Mouse (Mus musculus) liver, embryonic 11.5 days (tissue): ENCODE data around the gene Fbxl13. TPM values are rescaled to one million over a fixed set of nuclear protein-coding genes. Genes with fewer than 3 reads are reported as not detected.

Experiments
- ATAC-seq: fragments of 200-750 bp; cut with Nextera tagmentation; replicated peaks from 2 replicates; pipeline ENCODE4 v1.8.0; 2017; ENCODE audit warnings: moderate number of reproducible peaks, mild to moderate bottlenecking, moderate TSS enrichment, moderate library complexity; ENCODE audit not compliant: low FRiP score
- DNase-seq: peaks from one replicate; pipeline ENCODE4 v3.0.0-alpha.2; 2017; ENCODE audit warnings: low spot score
- H3K27ac ChIP-seq: fragments of 300-500 bp; sonication (generic); 2 replicates; pipeline ENCODE4 v1.5.1; 2014; ENCODE audit warnings: mild to moderate bottlenecking, low read depth, low read length, control low read depth
- H3K27me3 ChIP-seq: fragments of 300-500 bp; sonication (generic); replicated peaks from 2 replicates; pipeline ENCODE4 v1.6.1; 2014; ENCODE audit warnings: low read length, mixed read lengths; ENCODE audit not compliant: control insufficient read depth, insufficient read depth
- H3K36me3 ChIP-seq: fragments of 300-500 bp; sonication (generic); 2 replicates; pipeline ENCODE4 v1.6.1; 2014; ENCODE audit warnings: mild to moderate bottlenecking, low read length, moderate library complexity, mixed read lengths; ENCODE audit not compliant: control insufficient read depth, insufficient read depth
- H3K4me1 ChIP-seq: fragments of 300-500 bp; sonication (generic); replicated peaks from 2 replicates; pipeline ENCODE4 v1.6.1; 2014; ENCODE audit warnings: low read length, mixed read lengths; ENCODE audit not compliant: control insufficient read depth, insufficient read depth
- H3K4me2 ChIP-seq: fragments of 300-500 bp; sonication (generic); 2 replicates; pipeline ENCODE4 v1.6.1; 2014; ENCODE audit warnings: mild to moderate bottlenecking, control low read depth, moderate library complexity
- H3K4me3 ChIP-seq: fragments of 300-500 bp; sonication (generic); 2 replicates; pipeline ENCODE4 v1.5.1; 2014; ENCODE audit warnings: low read depth, low read length, control low read depth
- H3K9ac ChIP-seq: fragments of 300-500 bp; sonication (generic); 2 replicates; pipeline ENCODE4 v1.6.1; 2014; ENCODE audit warnings: low read depth, low read length, control low read depth
- H3K9me3 ChIP-seq: fragments of 300-500 bp; sonication (generic); 2 replicates; pipeline ENCODE4 v1.6.1; 2016; ENCODE audit warnings: low read length, inconsistent platforms, mixed read lengths; ENCODE audit not compliant: control insufficient read depth
- WGBS: fragments of 180-500 bp; shearing (Covaris S2); extraction: QIAGEN DNeasy Blood & Tissue Kit; methylation state at CpG from one replicate; pipeline ENCODE4 v1.1.7; 2014; 5-methylcytosine and 5-hydroxymethylcytosine counted together
- polyA plus RNA-seq: library from polyadenylated mRNA; unstranded; fragments of >200 nt; fragmentation: Nextera tagmentation; extraction: Ambion mirVana; gene quantifications from 2 replicates; pipeline ENCODE4 v1.2.1, GENCODE M21; 2014

Fbxl13 gene
- polyA plus RNA-seq, 1 experiment from 2014 or later = 0.23 TPM

- H3K27me3 ChIP-seq = no peaks in the 10 kb centered on the region
Measured at GRCm38 (mm10) chr5:21578136-21578535, 67.3 kb downstream of the Fbxl13 start.

DNA sequence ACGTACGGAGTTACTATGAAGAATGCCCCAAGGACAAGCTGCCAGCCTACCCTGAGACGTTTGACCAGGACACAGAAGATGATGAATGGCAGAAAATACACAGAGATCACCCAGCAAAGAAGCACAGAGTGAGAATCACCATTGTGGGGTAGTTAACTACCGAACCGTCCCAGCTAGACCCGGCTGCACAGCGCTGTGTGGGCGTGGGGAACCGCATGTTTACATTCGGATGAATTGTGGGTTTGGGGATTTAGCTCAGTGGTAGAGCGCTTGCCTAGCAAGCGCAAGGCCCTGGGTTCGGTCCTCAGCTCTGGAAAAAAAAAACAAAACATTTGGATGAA is 70.3 kb downstream of the Fbxl13 start:
- Histone ChIP-seq H3K9me3 (no peaks in the 10 kb centered on the region), H3K4me2 (0 out of 2 replicates have a peak overlapping the region, but pooled peaks have one; percentile 22), H3K27me3 (no peaks in the 10 kb centered on the region), H3K4me1 (0 out of 2 replicates have a peak, but pooled peaks cover 5% of the 10 kb centered on the region), H3K36me3 (no peaks in the 10 kb centered on the region), H3K27ac (0 out of 2 replicates have a peak overlapping the region, but pooled peaks have one; percentile 54), H3K9ac (no peak overlapping the region), H3K4me3 (no peak overlapping the region)
- DNase-seq (no peak), ATAC-seq (peak; percentile 37)
- WGBS = 85% methylated on average over 13 of the region's 13 CpGs

More at GRCm38 (mm10) chr5:21578136-21578535, 67.3 kb downstream of the Fbxl13 start:
- Histone ChIP-seq H3K9ac (no peak overlapping the region), H3K4me2 (no peak overlapping the region), H3K27ac (no peak overlapping the region), H3K36me3 (no peaks in the 10 kb centered on the region), H3K4me3 (no peak overlapping the region), H3K4me1 (0 out of 2 replicates have a peak, but pooled peaks cover 5% of the 10 kb centered on the region), H3K9me3 (no peaks in the 10 kb centered on the region)
- ATAC-seq = no peak
- 83% methylated on average over 3 of the region's 3 CpGs for WGBS
- no peak for DNase-seq

GRCm38 (mm10) chr5:21574386-21575209 is 70.8 kb downstream of the Fbxl13 start:
- peak overlapping the region; percentile 54; the same call in 1 of the 2 replicates for H3K27ac ChIP-seq
- H3K9me3 ChIP-seq = no peaks in the 10 kb centered on the region
- peak; percentile 90 for ATAC-seq
- no peaks in the 10 kb centered on the region for H3K36me3 ChIP-seq
- H3K4me2 ChIP-seq = peak overlapping the region; percentile 22; the same call in 1 of the 2 replicates
- DNase-seq = no peak
- 0 out of 2 replicates have a peak, but pooled peaks cover 5% of the 10 kb centered on the region for H3K4me1 ChIP-seq
- H3K27me3 ChIP-seq = no peaks in the 10 kb centered on the region
- no peak overlapping the region for H3K4me3 ChIP-seq
- no peak overlapping the region for H3K9ac ChIP-seq
- WGBS = 72% methylated on average over 21 of the region's 21 CpGs

GRCm38 (mm10) chr5:21572764-21573416 is 72.5 kb downstream of the Fbxl13 start:
- H3K9me3 ChIP-seq = no peaks in the 10 kb centered on the region
- no peak overlapping the region for H3K9ac ChIP-seq
- ATAC-seq (no peak), DNase-seq (no peak)
- WGBS = 70% methylated on average over 3 of the region's 3 CpGs
- no peak overlapping the region for H3K27ac ChIP-seq
- 0 out of 2 replicates have a peak, but pooled peaks cover 5% of the 10 kb centered on the region for H3K4me1 ChIP-seq
- no peaks in the 10 kb centered on the region for H3K36me3 ChIP-seq
- no peak overlapping the region for H3K4me2 ChIP-seq
- no peaks in the 10 kb centered on the region for H3K27me3 ChIP-seq
- H3K4me3 ChIP-seq = no peak overlapping the region

- DNase-seq (no peak), ATAC-seq (no peak)
- Histone ChIP-seq H3K36me3 (no peaks in the 10 kb centered on the region), H3K9ac (no peak overlapping the region), H3K4me2 (no peak overlapping the region), H3K27me3 (no peaks in the 10 kb centered on the region), H3K4me3 (no peak overlapping the region), H3K9me3 (no peaks in the 10 kb centered on the region), H3K27ac (no peak overlapping the region), H3K4me1 (no peaks in the 10 kb centered on the region)
- WGBS = 75% methylated on average over 1 of the region's 1 CpGs
Measured at GRCm38 (mm10) chr5:21567784-21568183, 77.7 kb downstream of the Fbxl13 start.

DNA sequence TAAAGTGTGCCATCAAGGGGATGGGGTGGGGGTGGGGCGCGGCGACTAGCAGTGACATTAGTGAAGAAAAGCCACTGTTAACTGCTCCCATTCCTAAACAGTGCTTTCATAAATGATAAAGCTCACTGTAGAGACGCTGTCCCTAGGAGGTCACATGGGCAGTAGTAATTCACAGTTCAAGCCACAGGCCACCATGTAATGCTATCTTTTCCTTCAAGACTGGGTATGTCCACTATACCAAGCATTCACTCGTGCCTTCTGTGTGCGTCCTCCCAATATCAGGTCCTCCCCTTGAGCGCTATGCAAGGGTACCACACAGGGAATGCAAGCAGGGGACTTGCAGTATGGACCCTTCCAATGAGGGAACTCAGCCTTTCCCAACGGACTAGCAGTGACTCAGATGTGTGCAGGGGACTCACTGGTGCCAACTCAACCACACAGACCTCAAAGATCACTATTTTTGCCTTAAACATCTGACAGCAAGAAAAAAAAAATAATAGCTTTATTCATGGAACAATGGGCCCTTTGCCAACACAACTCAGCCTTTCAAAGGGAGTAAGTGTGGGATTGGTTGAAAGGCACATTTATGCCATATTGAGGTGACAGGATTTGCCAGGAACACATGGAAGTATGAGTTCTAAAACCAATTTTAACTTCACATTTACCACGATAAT is 79.9 kb downstream of the Fbxl13 start:
- ATAC-seq = no peak
- Histone ChIP-seq H3K27ac (no peak overlapping the region), H3K9me3 (no peaks in the 10 kb centered on the region), H3K27me3 (no peaks in the 10 kb centered on the region), H3K4me2 (no peak overlapping the region), H3K36me3 (no peaks in the 10 kb centered on the region), H3K4me1 (no peaks in the 10 kb centered on the region), H3K4me3 (no peak overlapping the region), H3K9ac (no peak overlapping the region)
- 88% methylated on average over 9 of the region's 9 CpGs for WGBS
- DNase-seq = no peak

DNA sequence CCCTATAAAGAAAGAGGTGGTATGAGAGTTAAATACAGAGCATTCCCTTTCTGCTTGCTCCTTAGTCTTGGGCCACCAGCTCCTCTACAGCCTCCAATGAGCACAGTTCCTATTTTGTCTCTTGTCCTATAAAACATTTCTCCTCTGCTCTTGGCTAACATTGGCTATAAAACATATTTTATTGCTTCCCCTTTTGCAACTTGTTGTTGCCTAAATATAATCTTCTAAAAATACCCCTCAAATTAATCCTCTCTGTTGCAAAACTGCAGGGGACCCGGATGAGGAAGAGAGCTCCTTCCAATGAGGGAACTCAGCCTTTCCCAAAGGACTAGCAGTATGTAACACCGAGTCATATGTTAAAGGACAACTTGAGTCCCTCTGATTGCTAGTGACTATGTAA is 81.5 kb downstream of the Fbxl13 start:
- no peaks in the 10 kb centered on the region for H3K36me3 ChIP-seq
- H3K4me3 ChIP-seq = no peak overlapping the region
- no peaks in the 10 kb centered on the region for H3K9me3 ChIP-seq
- H3K4me2 ChIP-seq = no peak overlapping the region
- 68% methylated on average over 2 of the region's 2 CpGs for WGBS
- DNase-seq = no peak
- ATAC-seq = no peak
- no peaks in the 10 kb centered on the region for H3K27me3 ChIP-seq
- no peaks in the 10 kb centered on the region for H3K4me1 ChIP-seq
- no peak overlapping the region for H3K27ac ChIP-seq
- no peak overlapping the region for H3K9ac ChIP-seq

GRCm38 (mm10) chr5:21556502-21556901 is 88.9 kb downstream of the Fbxl13 start:
- 80% methylated on average over 3 of the region's 3 CpGs for WGBS
- H3K9ac ChIP-seq = no peak overlapping the region
- no peak overlapping the region for H3K27ac ChIP-seq
- H3K4me1 ChIP-seq = no peaks in the 10 kb centered on the region
- no peak overlapping the region for H3K4me3 ChIP-seq
- H3K27me3 ChIP-seq = no peaks in the 10 kb centered on the region
- no peaks in the 10 kb centered on the region for H3K9me3 ChIP-seq
- ATAC-seq (no peak), DNase-seq (no peak)
- H3K36me3 ChIP-seq = no peaks in the 10 kb centered on the region
- H3K4me2 ChIP-seq = no peak overlapping the region
